Mouse (Mus musculus) ES-E14 (cell line): ENCODE data around the gene Atrx. TPM values are rescaled to one million over a fixed set of nuclear protein-coding genes. Genes with fewer than 3 reads are reported as not detected.
"Not testable (repeated sequence)": the region's sequence is repeated elsewhere in the genome, so short reads cannot be mapped to it uniquely, and the experiment has no call there.

ENCODE experiments used
- DNase-seq: peaks from one replicate; pipeline ENCODE4 v3.0.0-alpha.2; 2013; ENCODE audit warnings: low read depth, low spot score
- H3K27ac ChIP-seq: 2 replicates; pipeline ENCODE4 v1.5.1; 2012; ENCODE audit warnings: low read depth, mild to moderate bottlenecking, low read length, moderate library complexity, mixed read lengths; ENCODE audit not compliant: poor library complexity, insufficient read depth, severe bottlenecking
- H3K36me3 ChIP-seq: 2 replicates; pipeline ENCODE4 v1.6.1; 2012; ENCODE audit warnings: mild to moderate bottlenecking, low read length, moderate library complexity, mixed read lengths; ENCODE audit not compliant: control insufficient read depth, poor library complexity, insufficient read depth, severe bottlenecking
- H3K4me1 ChIP-seq, 2 experiments: fragments of 150-350 bp in 1 of 2; sonication (generic) in 1 of 2; 2 replicates each; pipeline ENCODE4 v1.6.1; 2012; ENCODE audit warnings: low read length in 2 of 2, mild to moderate bottlenecking in 1 of 2, mixed read lengths in 1 of 2; ENCODE audit not compliant: control insufficient read depth in 2 of 2, insufficient read depth in 2 of 2, poor library complexity in 1 of 2
- H3K4me3 ChIP-seq, 2 experiments: fragments of 150-350 bp in 1 of 2; sonication (generic) in 1 of 2; 2 replicates each; pipeline ENCODE4 v1.5.1; 2012; ENCODE audit warnings: low read length in 2 of 2, low read depth in 1 of 2, mild to moderate bottlenecking in 1 of 2, mixed read lengths in 1 of 2; ENCODE audit not compliant: insufficient read depth in 1 of 2, poor library complexity in 1 of 2, severe bottlenecking in 1 of 2
- H3K9ac ChIP-seq: 2 replicates; pipeline ENCODE4 v1.6.1; 2012; ENCODE audit warnings: low read depth, mild to moderate bottlenecking, low read length, mixed read lengths; ENCODE audit not compliant: poor library complexity, insufficient read depth, severe bottlenecking
- H3K9me3 ChIP-seq: fragments of 150-350 bp; sonication (generic); 2 replicates; pipeline ENCODE4 v1.6.1; 2012; ENCODE audit warnings: low read depth, mild to moderate bottlenecking, low read length; ENCODE audit not compliant: control insufficient read depth, insufficient read depth
- CHD2 ChIP-seq: IDR thresholded peaks from 2 replicates; pipeline ENCODE4 v1.6.1; 2014; ENCODE audit warnings: mild to moderate bottlenecking, low read depth, low read length, inconsistent platforms
- HCFC1 ChIP-seq: IDR thresholded peaks from 2 replicates; pipeline ENCODE4 v1.6.1; 2012; ENCODE audit warnings: low read length, inconsistent platforms, borderline replicate concordance; ENCODE audit not compliant: insufficient read depth
- MAFK ChIP-seq: IDR thresholded peaks from 2 replicates; pipeline ENCODE4 v1.6.1; 2014; ENCODE audit warnings: mild to moderate bottlenecking, low read depth, low read length, inconsistent platforms; ENCODE audit not compliant: insufficient read depth
- ZC3H11A ChIP-seq: IDR thresholded peaks from 2 replicates; pipeline ENCODE4 v1.6.1; 2012; ENCODE audit warnings: low read depth, mild to moderate bottlenecking, inconsistent platforms, low read length, borderline replicate concordance
- ZNF384 ChIP-seq: IDR thresholded peaks from 2 replicates; pipeline ENCODE4 v1.6.1; 2012; ENCODE audit warnings: low read depth, low read length, inconsistent platforms
- in situ Hi-C, 2 experiments: fragments of 600-800 bp; cut with MboI; formaldehyde crosslinking; loops; one replicate each; pipeline ENCODE4 v1.15.1; 2025; ENCODE audit warnings: low sequenced_read_pairs in 2 of 2, inconsistent platforms in 1 of 2; ENCODE audit not compliant: unreplicated experiment in 2 of 2
- total RNA-seq: library from RNA; depleted of rRNA; stranded (reverse); fragments of 300-350 nt; gene quantifications from 2 replicates; pipeline ENCODE4 v1.2.3, GENCODE M21; 2012

Atrx gene
- total RNA-seq, 1 experiment: 189 TPM

GRCm38 (mm10) chrX:105926121-105926735 lies 3.0 kb downstream of the Atrx start:
- in situ Hi-C loops: loop anchor here in 1 of 2 experiments (10.0 kb wide), 1 partner anchor 249 kb away; no protein-coding TSS in a partner anchor
- Histone ChIP-seq H3K36me3 (peaks cover 6% of the 10 kb centered on the region), H3K9ac (peak overlapping the region; percentile 71; the same call in 1 of the 2 replicates), H3K27ac (peak overlapping the region; percentile 93), H3K4me1 (peaks cover 2% of the 10 kb centered on the region in 2 experiments; a peak in 2 of 4 replicates), H3K9me3 (no peaks in the 10 kb centered on the region), H3K4me3 (peak overlapping the region in 1 of 2 experiments; percentile 86; a peak in 2 of 4 replicates)
- no peak for TF ChIP-seq MAFK
- no peak for TF ChIP-seq HCFC1
- no peak for TF ChIP-seq CHD2
- TF ChIP-seq ZNF384: no peak
- no peak for TF ChIP-seq ZC3H11A
- no peak for DNase-seq

GRCm38 (mm10) chrX:105924326-105925070 lies 4.7 kb downstream of the Atrx start:
- DNase-seq: peak; percentile 25
- H3K4me3 ChIP-seq: peak overlapping the region in 1 of 2 experiments; percentile 16; a peak in 2 of 4 replicates
- H3K27ac ChIP-seq: peak overlapping the region; percentile 81; the same call in 1 of the 2 replicates
- peaks cover 6% of the 10 kb centered on the region for H3K36me3 ChIP-seq
- in situ Hi-C loops: loop anchor here in 1 of 2 experiments (10.0 kb wide), 1 partner anchor 250 kb away; no protein-coding TSS in a partner anchor
- peaks cover 2% of the 10 kb centered on the region in 2 experiments; a peak in 2 of 4 replicates for H3K4me1 ChIP-seq
- H3K9me3 ChIP-seq: no peaks in the 10 kb centered on the region
- no peak overlapping the region; the same call in 1 of the 2 replicates for H3K9ac ChIP-seq
- TF ChIP-seq CHD2 (no peak), MAFK (no peak), HCFC1 (no peak), ZNF384 (no peak), ZC3H11A (no peak)

GRCm38 (mm10) chrX:105923896-105924295 lies 5.3 kb downstream of the Atrx start:
- Histone ChIP-seq H3K36me3 (peaks cover 6% of the 10 kb centered on the region), H3K9me3 (no peaks in the 10 kb centered on the region), H3K4me1 (peaks cover 2% of the 10 kb centered on the region in 2 experiments; a peak in 2 of 4 replicates), H3K9ac (no peak overlapping the region; the same call in 1 of the 2 replicates), H3K4me3 (peak overlapping the region in 1 of 2 experiments; percentile 41; a peak in 1 of 4 replicates), H3K27ac (peak overlapping the region; percentile 81; the same call in 1 of the 2 replicates)
- in situ Hi-C loops: loop anchor here in 1 of 2 experiments (10.0 kb wide), 1 partner anchor 251 kb away; no protein-coding TSS in a partner anchor
- DNase-seq: no peak
- TF ChIP-seq CHD2 (no peak), ZNF384 (no peak), ZC3H11A (no peak), MAFK (no peak), HCFC1 (no peak)

GRCm38 (mm10) chrX:105922986-105923385 lies 6.2 kb downstream of the Atrx start:
- H3K9me3 ChIP-seq, H3K9ac ChIP-seq, H3K36me3 ChIP-seq, DNase-seq, H3K4me1 ChIP-seq, H3K4me3 ChIP-seq: not testable (repeated sequence)
- peak overlapping the region; percentile 81; the same call in 1 of the 2 replicates for H3K27ac ChIP-seq
- in situ Hi-C loops: loop anchor here in 1 of 2 experiments (10.0 kb wide), 1 partner anchor 252 kb away; no protein-coding TSS in a partner anchor
